Mouse (Mus musculus) embryonic facial prominence, embryonic 11.5 days (tissue): ENCODE data around the gene Gm18596. TPM values are rescaled to one million over a fixed set of nuclear protein-coding genes. Genes with fewer than 3 reads are reported as not detected.
"Not testable (repeated sequence)": the region's sequence is repeated elsewhere in the genome, so short reads cannot be mapped to it uniquely, and the experiment has no call there.

Experiments used
- ATAC-seq: fragments of 200-750 bp; cut with Nextera tagmentation; replicated peaks from 2 replicates; pipeline ENCODE4 v1.8.0; 2017; ENCODE audit warnings: low read depth; ENCODE audit not compliant: insufficient number of reproducible peaks, low FRiP score, low TSS enrichment
- DNase-seq: peaks from one replicate; pipeline ENCODE4 v3.0.0-alpha.2; 2015; ENCODE audit warnings: low spot score
- H3K27ac ChIP-seq: fragments of 300-500 bp; sonication (generic); replicated peaks from 2 replicates; pipeline ENCODE4 v1.5.1; 2014; ENCODE audit warnings: mild to moderate bottlenecking, low read depth, low read length, control low read depth
- H3K27me3 ChIP-seq: fragments of 300-500 bp; sonication (generic); 2 replicates; pipeline ENCODE4 v1.6.1; 2014; ENCODE audit warnings: mild to moderate bottlenecking, low read length, moderate library complexity, mixed read lengths; ENCODE audit not compliant: control insufficient read depth, insufficient read depth
- H3K36me3 ChIP-seq: fragments of 300-500 bp; sonication (generic); replicated peaks from 2 replicates; pipeline ENCODE4 v1.6.1; 2014; ENCODE audit warnings: low read depth, mild to moderate bottlenecking, low read length, moderate library complexity, mixed read lengths; ENCODE audit not compliant: control insufficient read depth, insufficient read depth
- H3K4me1 ChIP-seq: fragments of 300-500 bp; sonication (generic); 2 replicates; pipeline ENCODE4 v1.6.1; 2014; ENCODE audit warnings: low read length, mixed read lengths; ENCODE audit not compliant: control insufficient read depth, insufficient read depth
- H3K4me2 ChIP-seq: fragments of 300-500 bp; sonication (generic); 2 replicates; pipeline ENCODE4 v1.6.1; 2014; ENCODE audit warnings: low read depth, mild to moderate bottlenecking, control low read depth, low read length, moderate library complexity
- H3K4me3 ChIP-seq: fragments of 300-500 bp; sonication (generic); 2 replicates; pipeline ENCODE4 v1.5.1; 2014; ENCODE audit warnings: low read depth, low read length, control low read depth
- H3K9ac ChIP-seq: fragments of 300-500 bp; sonication (generic); replicated peaks from 2 replicates; pipeline ENCODE4 v1.6.1; 2014; ENCODE audit warnings: mild to moderate bottlenecking, control low read depth, low read length
- H3K9me3 ChIP-seq: fragments of 300-500 bp; sonication (generic); replicated peaks from 2 replicates; pipeline ENCODE4 v1.6.1; 2016; ENCODE audit warnings: mild to moderate bottlenecking, low read length, inconsistent platforms, mixed read lengths; ENCODE audit not compliant: control insufficient read depth
- WGBS: fragments of 180-500 bp; shearing (Covaris S2); extraction: QIAGEN DNeasy Blood & Tissue Kit; methylation state at CpG from one replicate; pipeline ENCODE4 v1.1.7; 2014; 5-methylcytosine and 5-hydroxymethylcytosine counted together
- polyA plus RNA-seq: library from polyadenylated mRNA; unstranded; fragments of >200 nt; fragmentation: Nextera tagmentation; extraction: Ambion mirVana; gene quantifications from 2 replicates; pipeline ENCODE4 v1.2.1, GENCODE M21; 2014

The Gm18596 gene
- polyA plus RNA-seq, 1 experiment from 2014 or later, result not detected

GRCm38 (mm10) chr10:77769727-77770126 lies 27.3 kb upstream of the Gm18596 start:
- H3K27me3 ChIP-seq, result no peaks in the 10 kb centered on the region
- H3K9ac ChIP-seq, result no peak overlapping the region
- WGBS, result 89% methylated on average over 1 of the region's 1 CpGs

GRCm38 (mm10) chr10:77759582-77759981 lies 17.1 kb upstream of the Gm18596 start, which contains the start of gene Gm3233:
Gene Gm3233 (minus strand): TSS chr10:77759682.
- DNase-seq, H3K27ac ChIP-seq, H3K27me3 ChIP-seq, ATAC-seq, H3K4me3 ChIP-seq, H3K4me1 ChIP-seq, H3K4me2 ChIP-seq, H3K9me3 ChIP-seq, H3K9ac ChIP-seq, H3K36me3 ChIP-seq: not testable (repeated sequence)
- no CpG with 5 or more reads among the region's 1 CpGs for WGBS

More at GRCm38 (mm10) chr10:77769727-77770126, 27.3 kb upstream of the Gm18596 start:
- no peaks in the 10 kb centered on the region for H3K9me3 ChIP-seq
- no peak overlapping the region for H3K4me3 ChIP-seq
- ATAC-seq (no peak), DNase-seq (no peak)
- no peak overlapping the region for H3K4me2 ChIP-seq
- no peaks in the 10 kb centered on the region for H3K36me3 ChIP-seq
- H3K27ac ChIP-seq, result no peak overlapping the region
- H3K4me1 ChIP-seq, result no peaks in the 10 kb centered on the region

- Histone ChIP-seq H3K4me3 (no peak overlapping the region), H3K36me3 (no peaks in the 10 kb centered on the region), H3K27me3 (no peaks in the 10 kb centered on the region), H3K4me2 (no peak overlapping the region), H3K4me1 (no peaks in the 10 kb centered on the region; the same call in 1 of the 2 replicates), H3K27ac (no peak overlapping the region), H3K9ac (no peak overlapping the region), H3K9me3 (no peaks in the 10 kb centered on the region)
- no peak for ATAC-seq
- DNase-seq, result no peak
Measured at GRCm38 (mm10) chr10:77753448-77753847, 11.0 kb upstream of the Gm18596 start.

GRCm38 (mm10) chr10:77752312-77752711 lies 9.9 kb upstream of the Gm18596 start:
- not testable (repeated sequence) for H3K36me3 ChIP-seq, H3K27me3 ChIP-seq, H3K4me1 ChIP-seq, ATAC-seq, H3K4me3 ChIP-seq, H3K9ac ChIP-seq, H3K4me2 ChIP-seq, DNase-seq, H3K27ac ChIP-seq, H3K9me3 ChIP-seq
- 67% methylated on average over 3 of the region's 3 CpGs for WGBS

- H3K36me3 ChIP-seq, H3K9me3 ChIP-seq, DNase-seq, H3K4me2 ChIP-seq, H3K9ac ChIP-seq, H3K27ac ChIP-seq, H3K27me3 ChIP-seq, H3K4me3 ChIP-seq, ATAC-seq, H3K4me1 ChIP-seq: not testable (repeated sequence)
- WGBS, result 67% methylated on average over 1 of the region's 1 CpGs
Measured at GRCm38 (mm10) chr10:77751254-77751653, 8.8 kb upstream of the Gm18596 start, which contains the start of gene Gm9736. Gene Gm9736 (minus strand): TSS chr10:77751354.

- not testable (repeated sequence) for H3K27ac ChIP-seq
- WGBS, result 82% methylated on average over 1 of the region's 1 CpGs
Measured at GRCm38 (mm10) chr10:77750686-77751085, 8.2 kb upstream of the Gm18596 start.

GRCm38 (mm10) chr10:77738929-77739328 lies 3.5 kb downstream of the Gm18596 start:
- Histone ChIP-seq H3K27me3 (no peaks in the 10 kb centered on the region), H3K9me3 (no peaks in the 10 kb centered on the region), H3K9ac (no peak overlapping the region), H3K4me3 (no peak overlapping the region), H3K4me2 (no peak overlapping the region), H3K27ac (no peak overlapping the region), H3K4me1 (no peaks in the 10 kb centered on the region), H3K36me3 (no peaks in the 10 kb centered on the region)
- ATAC-seq (no peak), DNase-seq (no peak)
- 86% methylated on average over 4 of the region's 4 CpGs for WGBS

More at GRCm38 (mm10) chr10:77750686-77751085, 8.2 kb upstream of the Gm18596 start:
- H3K36me3 ChIP-seq, ATAC-seq, H3K4me1 ChIP-seq, H3K9ac ChIP-seq, H3K27me3 ChIP-seq, H3K9me3 ChIP-seq, DNase-seq, H3K4me3 ChIP-seq, H3K4me2 ChIP-seq: not testable (repeated sequence)

GRCm38 (mm10) chr10:77735928-77736327 lies 6.5 kb downstream of the Gm18596 start:
- Histone ChIP-seq H3K9me3 (no peaks in the 10 kb centered on the region), H3K4me1 (no peaks in the 10 kb centered on the region), H3K36me3 (no peaks in the 10 kb centered on the region), H3K27ac (no peak overlapping the region), H3K9ac (no peak overlapping the region), H3K4me3 (no peak overlapping the region), H3K4me2 (no peak overlapping the region), H3K27me3 (no peaks in the 10 kb centered on the region)
- DNase-seq, result no peak
- 100% methylated on average over 1 of the region's 1 CpGs for WGBS
- no peak for ATAC-seq
